Mouse (Mus musculus) hindbrain, embryonic 14.5 days (tissue): ENCODE data around the gene Blcap. TPM values are rescaled to one million over a fixed set of nuclear protein-coding genes. Genes with fewer than 3 reads are reported as not detected.

Source experiments
- ATAC-seq: fragments of 200-750 bp; cut with Nextera tagmentation; 2 replicates; pipeline ENCODE4 v1.8.0; 2017; ENCODE audit warnings: moderate number of reproducible peaks, mild to moderate bottlenecking, moderate TSS enrichment, moderate library complexity; ENCODE audit not compliant: low FRiP score
- DNase-seq: peaks from one replicate; pipeline ENCODE4 v3.0.0-alpha.2; 2015; ENCODE audit warnings: low spot score
- H3K27ac ChIP-seq: fragments of 300-500 bp; sonication (generic); 2 replicates; pipeline ENCODE4 v1.5.1; 2014; ENCODE audit warnings: mild to moderate bottlenecking, moderate library complexity
- H3K27me3 ChIP-seq: fragments of 300-500 bp; sonication (generic); 2 replicates; pipeline ENCODE4 v1.6.1; 2014; ENCODE audit warnings: mild to moderate bottlenecking, low read length, mixed read lengths; ENCODE audit not compliant: control insufficient read depth, insufficient read depth
- H3K36me3 ChIP-seq: fragments of 300-500 bp; sonication (generic); replicated peaks from 2 replicates; pipeline ENCODE4 v1.6.1; 2014; ENCODE audit not compliant: control insufficient read depth, insufficient read depth
- H3K4me1 ChIP-seq: fragments of 300-500 bp; sonication (generic); replicated peaks from 2 replicates; pipeline ENCODE4 v1.6.1; 2014; ENCODE audit warnings: antibody characterized with exemption, low read length, mixed read lengths; ENCODE audit not compliant: control insufficient read depth, insufficient read depth
- H3K4me2 ChIP-seq: fragments of 300-500 bp; sonication (generic); replicated peaks from 2 replicates; pipeline ENCODE4 v1.6.1; 2014; ENCODE audit warnings: mild to moderate bottlenecking, moderate library complexity
- H3K4me3 ChIP-seq: fragments of 300-500 bp; sonication (generic); replicated peaks from 2 replicates; pipeline ENCODE4 v1.5.1; 2014; ENCODE audit warnings: mild to moderate bottlenecking, low read length
- H3K9ac ChIP-seq: fragments of 300-500 bp; sonication (generic); 2 replicates; pipeline ENCODE4 v1.6.1; 2014
- H3K9me3 ChIP-seq: fragments of 300-500 bp; sonication (generic); 2 replicates; pipeline ENCODE4 v1.6.1; 2016; ENCODE audit warnings: low read length; ENCODE audit not compliant: control insufficient read depth
- WGBS: fragments of 180-500 bp; shearing (Covaris S2); extraction: QIAGEN DNeasy Blood & Tissue Kit; methylation state at CpG from one replicate; pipeline ENCODE4 v1.1.7; 2014; 5-methylcytosine and 5-hydroxymethylcytosine counted together
- polyA plus RNA-seq: library from polyadenylated mRNA; unstranded; fragments of >200 nt; fragmentation: Nextera tagmentation; extraction: Ambion mirVana; gene quantifications from 2 replicates; pipeline ENCODE4 v1.2.1, GENCODE M21; 2014

Blcap gene
- polyA plus RNA-seq, 1 experiment from 2014 or later = 285 TPM

GRCm38 (mm10) chr2:157572786-157573185 lies 1.7 kb upstream of the Blcap start:
- 64% methylated on average over 2 of the region's 2 CpGs for WGBS
- Histone ChIP-seq H3K4me3 (no peak overlapping the region), H3K4me1 (no peaks in the 10 kb centered on the region), H3K9ac (no peak overlapping the region), H3K4me2 (no peak overlapping the region), H3K27ac (no peak overlapping the region), H3K27me3 (no peaks in the 10 kb centered on the region), H3K9me3 (no peaks in the 10 kb centered on the region), H3K36me3 (no peaks in the 10 kb centered on the region)
- no peak for ATAC-seq
- no peak for DNase-seq

DNA sequence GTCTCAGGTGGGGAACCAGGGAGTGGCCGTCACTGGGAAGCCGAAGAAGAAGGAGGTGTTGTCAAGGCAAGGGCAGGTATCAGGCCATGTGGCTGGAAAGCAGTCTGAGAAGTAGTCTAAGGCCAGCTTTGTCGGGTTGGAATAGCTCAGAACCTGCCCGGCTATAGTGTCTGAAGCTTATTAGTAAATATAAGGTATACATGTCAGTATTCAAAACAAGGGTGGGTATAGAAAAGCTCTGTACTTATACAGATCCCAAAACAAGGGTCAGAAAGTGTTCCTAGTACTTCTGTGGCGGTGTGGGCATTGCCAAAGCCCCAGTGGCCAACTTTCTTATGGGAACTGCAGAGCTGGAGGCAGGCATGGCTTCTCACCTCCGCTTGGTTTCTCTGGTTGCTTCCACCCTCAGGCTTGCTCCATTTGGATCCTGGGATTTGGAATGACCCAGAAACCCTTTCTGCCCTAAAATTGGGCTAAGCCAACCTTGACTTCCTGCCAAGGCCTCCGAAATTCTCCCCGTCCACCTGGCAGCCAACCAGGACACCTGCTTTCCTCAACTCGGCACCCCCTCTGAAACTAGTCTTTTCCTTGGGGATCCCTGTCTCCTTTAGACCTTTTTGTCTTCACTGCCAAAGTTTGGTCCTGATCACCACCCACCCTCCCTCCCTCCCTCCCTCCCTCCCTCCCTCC lies 1.1 kb downstream of the Blcap start:
- ATAC-seq (no peak), DNase-seq (no peak)
- 82% methylated on average over 9 of the region's 9 CpGs for WGBS
- Histone ChIP-seq H3K9me3 (no peaks in the 10 kb centered on the region), H3K9ac (no peak overlapping the region), H3K4me1 (peaks cover 14% of the 10 kb centered on the region), H3K4me2 (no peak overlapping the region), H3K4me3 (no peak overlapping the region), H3K27me3 (no peaks in the 10 kb centered on the region), H3K36me3 (no peaks in the 10 kb centered on the region), H3K27ac (no peak overlapping the region)

GRCm38 (mm10) chr2:157568881-157569280 lies 2.2 kb downstream of the Blcap start:
- H3K9me3 ChIP-seq = no peaks in the 10 kb centered on the region
- 28% methylated on average over 2 of the region's 2 CpGs for WGBS

DNA sequence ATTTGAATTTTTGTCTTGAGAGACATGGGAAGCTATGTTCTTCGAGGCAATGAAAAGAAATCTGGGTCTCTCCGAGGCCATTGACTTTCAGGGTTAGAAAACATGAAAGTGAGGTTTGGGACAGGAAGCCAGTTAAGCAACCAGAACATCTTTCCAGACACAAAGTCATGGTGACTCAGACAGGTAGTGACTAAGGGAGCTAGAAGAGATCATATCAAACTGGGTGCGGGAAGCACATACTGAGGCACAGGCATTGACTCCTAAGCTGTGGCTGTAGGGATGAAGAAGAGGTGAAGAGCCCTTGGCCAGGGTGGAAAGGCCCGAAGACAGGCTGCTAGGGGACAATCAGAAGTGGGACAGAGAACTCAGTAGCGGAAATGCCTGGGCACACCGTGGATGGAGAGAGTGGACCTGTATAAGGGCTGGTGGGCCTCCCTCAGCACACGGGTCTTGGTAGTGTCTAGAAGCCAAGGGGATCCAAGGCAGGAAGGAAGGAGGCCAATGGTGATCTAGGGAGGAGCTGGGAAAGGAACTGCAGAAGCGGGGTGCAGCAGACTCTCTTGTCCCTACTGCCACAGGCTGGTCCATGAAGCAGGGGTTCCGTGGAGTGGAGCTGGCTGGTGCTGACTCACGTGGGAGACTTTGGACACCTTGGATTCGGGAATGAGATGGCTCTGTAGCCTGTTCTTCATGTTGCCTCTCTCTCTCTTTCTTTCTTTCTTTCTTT lies 3.7 kb downstream of the Blcap start:
- ATAC-seq (no peak), DNase-seq (no peak)
- Histone ChIP-seq H3K27ac (peak overlapping the region; percentile 90), H3K4me2 (peak overlapping the region; percentile 74), H3K27me3 (no peaks in the 10 kb centered on the region), H3K9me3 (peaks cover 3% of the 10 kb centered on the region), H3K4me3 (peak overlapping the region; percentile 99), H3K36me3 (peaks cover 14% of the 10 kb centered on the region), H3K4me1 (peaks cover 31% of the 10 kb centered on the region), H3K9ac (peak overlapping the region; percentile 99)
- WGBS = 89% methylated on average over 11 of the region's 11 CpGs

More at GRCm38 (mm10) chr2:157568881-157569280, 2.2 kb downstream of the Blcap start:
- no peak overlapping the region for H3K9ac ChIP-seq
- peaks cover 25% of the 10 kb centered on the region for H3K4me1 ChIP-seq
- H3K27ac ChIP-seq = no peak overlapping the region
- no peak overlapping the region for H3K4me3 ChIP-seq
- H3K36me3 ChIP-seq = peaks cover 5% of the 10 kb centered on the region
- no peak overlapping the region for H3K4me2 ChIP-seq
- DNase-seq = no peak
- no peak for ATAC-seq
- H3K27me3 ChIP-seq = no peaks in the 10 kb centered on the region

GRCm38 (mm10) chr2:157566260-157566952 lies 4.7 kb downstream of the Blcap start:
- Histone ChIP-seq H3K4me2 (peak overlapping the region; percentile 74), H3K9ac (peak overlapping the region; percentile 99), H3K9me3 (peaks cover 13% of the 10 kb centered on the region), H3K4me1 (peaks cover 31% of the 10 kb centered on the region), H3K27me3 (no peaks in the 10 kb centered on the region), H3K4me3 (peak overlapping the region; percentile 99), H3K27ac (peak overlapping the region; percentile 90), H3K36me3 (peaks cover 23% of the 10 kb centered on the region)
- DNase-seq = peak; percentile 94
- ATAC-seq = peak; percentile 80
- WGBS = under 1% methylated on average over 36 of the region's 36 CpGs

GRCm38 (mm10) chr2:157565898-157566259 lies 5.2 kb downstream of the Blcap start:
- peak; percentile 19; the same call in 1 of the 2 replicates for ATAC-seq

DNA sequence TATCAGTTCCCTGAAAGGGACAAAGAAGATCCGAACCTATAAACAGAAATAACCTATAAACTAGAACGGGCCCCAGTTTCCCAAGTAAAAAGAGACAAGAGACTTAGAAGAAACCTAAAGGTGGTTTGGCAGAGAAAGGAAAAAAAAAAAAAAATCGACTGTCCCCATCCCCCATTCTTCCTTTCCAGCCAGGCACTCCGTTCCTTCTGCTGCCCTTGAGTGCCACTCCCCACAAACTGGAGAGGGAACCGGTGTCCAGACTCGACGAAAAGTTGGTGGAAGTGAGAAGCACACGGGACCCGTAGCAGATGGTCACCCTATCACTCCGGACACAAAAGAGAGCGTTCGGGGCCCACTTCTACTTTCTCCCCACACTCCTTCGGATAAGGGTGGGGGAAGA lies 5.6 kb downstream of the Blcap start:
- Histone ChIP-seq H3K27me3 (no peaks in the 10 kb centered on the region), H3K9me3 (peaks cover 21% of the 10 kb centered on the region), H3K27ac (peak overlapping the region; percentile 90), H3K4me2 (peak overlapping the region; percentile 74), H3K9ac (peak overlapping the region; percentile 99), H3K4me3 (peak overlapping the region; percentile 99), H3K4me1 (peaks cover 31% of the 10 kb centered on the region), H3K36me3 (peaks cover 29% of the 10 kb centered on the region)
- ATAC-seq (no peak), DNase-seq (no peak)
- 7% methylated on average over 13 of the region's 13 CpGs for WGBS

More at GRCm38 (mm10) chr2:157565898-157566259, 5.2 kb downstream of the Blcap start:
- DNase-seq = no peak
- Histone ChIP-seq H3K9me3 (peaks cover 18% of the 10 kb centered on the region), H3K36me3 (peaks cover 29% of the 10 kb centered on the region), H3K4me3 (peak overlapping the region; percentile 99), H3K4me1 (peaks cover 31% of the 10 kb centered on the region), H3K4me2 (peak overlapping the region; percentile 74), H3K9ac (peak overlapping the region; percentile 99), H3K27me3 (no peaks in the 10 kb centered on the region), H3K27ac (peak overlapping the region; percentile 90)
- WGBS = 0% methylated on average over 35 of the region's 35 CpGs

GRCm38 (mm10) chr2:157564723-157565122 lies 6.4 kb downstream of the Blcap start:
- Histone ChIP-seq H3K36me3 (peaks cover 29% of the 10 kb centered on the region), H3K4me2 (peak overlapping the region; percentile 74), H3K4me1 (peaks cover 31% of the 10 kb centered on the region), H3K4me3 (peak overlapping the region; percentile 99), H3K9ac (peak overlapping the region; percentile 99), H3K27me3 (no peaks in the 10 kb centered on the region), H3K27ac (no peak overlapping the region), H3K9me3 (peaks cover 28% of the 10 kb centered on the region)
- WGBS = 79% methylated on average over 4 of the region's 4 CpGs
- DNase-seq (no peak), ATAC-seq (no peak)

GRCm38 (mm10) chr2:157563031-157563430 lies 8.0 kb downstream of the Blcap start:
- DNase-seq = no peak
- Histone ChIP-seq H3K9ac (peak overlapping the region; percentile 99; the same call in 1 of the 2 replicates), H3K4me3 (peak overlapping the region; percentile 56; the same call in 1 of the 2 replicates), H3K27ac (peak overlapping the region; percentile 93), H3K27me3 (no peaks in the 10 kb centered on the region), H3K9me3 (peaks cover 42% of the 10 kb centered on the region), H3K4me2 (peak overlapping the region; percentile 74), H3K36me3 (peaks cover 30% of the 10 kb centered on the region), H3K4me1 (peaks cover 31% of the 10 kb centered on the region)
- ATAC-seq = no peak
- 48% methylated on average over 2 of the region's 2 CpGs for WGBS
